Mouse (Mus musculus) ovary, adult 18-20 months (tissue): ENCODE measurements around the gene Nalcn.
A peak's percentile ranks its signal among the peaks of the same experiment; 100 is the strongest.

Experiments used
- DNase-seq: peaks from one replicate; pipeline ENCODE4 v3.0.0; 2022; ENCODE audit warnings: low spot score, mixed read lengths

Nalcn gene

GRCm38 (mm10) chr14:123512923-123513322, 114.0 kb downstream of the Nalcn start:
- no peak for DNase-seq

- no peak for DNase-seq
Measured at GRCm38 (mm10) chr14:123495544-123495943, 131.4 kb downstream of the Nalcn start.

GRCm38 (mm10) chr14:123488575-123489207, 138.3 kb downstream of the Nalcn start:
- no peak for DNase-seq

GRCm38 (mm10) chr14:123462026-123462425, 164.9 kb downstream of the Nalcn start:
- DNase-seq = no peak

GRCm38 (mm10) chr14:123446031-123446430, 180.9 kb downstream of the Nalcn start:
- DNase-seq = peak; percentile 37

- no peak for DNase-seq
Measured at GRCm38 (mm10) chr14:123435542-123435941, 191.4 kb downstream of the Nalcn start.

- DNase-seq = no peak
Measured at GRCm38 (mm10) chr14:123376167-123376855, 250.6 kb downstream of the Nalcn start.

GRCm38 (mm10) chr14:123371522-123371921, 255.4 kb downstream of the Nalcn start:
- DNase-seq = no peak

GRCm38 (mm10) chr14:123359691-123360090, 267.3 kb downstream of the Nalcn start:
- DNase-seq = no peak

- no peak for DNase-seq
Measured at GRCm38 (mm10) chr14:123352973-123353372, 274.0 kb downstream of the Nalcn start.

GRCm38 (mm10) chr14:123331841-123332240, 295.1 kb downstream of the Nalcn start:
- no peak for DNase-seq

- DNase-seq = no peak
Measured at GRCm38 (mm10) chr14:123314369-123314768, 312.6 kb downstream of the Nalcn start.

- no peak for DNase-seq
Measured at GRCm38 (mm10) chr14:123312371-123312770, 314.6 kb downstream of the Nalcn start.

GRCm38 (mm10) chr14:123296068-123296467, 330.9 kb downstream of the Nalcn start:
- no peak for DNase-seq

- DNase-seq = no peak
Measured at GRCm38 (mm10) chr14:123291118-123292007, 335.6 kb downstream of the Nalcn start.

- no peak for DNase-seq
Measured at GRCm38 (mm10) chr14:123282165-123282564, 344.8 kb downstream of the Nalcn start.

- DNase-seq = no peak
Measured at GRCm38 (mm10) chr14:123272121-123272520, 354.8 kb downstream of the Nalcn start.

- no peak for DNase-seq
Measured at GRCm38 (mm10) chr14:123240738-123241137, 386.2 kb downstream of the Nalcn start.

GRCm38 (mm10) chr14:123239945-123240344, 387.0 kb downstream of the Nalcn start:
- DNase-seq = no peak

GRCm38 (mm10) chr14:123237002-123237401, 389.9 kb downstream of the Nalcn start:
- no peak for DNase-seq

- DNase-seq = no peak
Measured at GRCm38 (mm10) chr14:123232630-123233206, 394.2 kb downstream of the Nalcn start.
